Mouse (Mus musculus) myocyte (in vitro differentiated cells): ENCODE results near the gene Carns1.

Experiments
- MAX ChIP-seq: IDR thresholded peaks from one replicate; pipeline ENCODE4 v1.6.1; 2011; ENCODE audit warnings: low read depth, mild to moderate bottlenecking, control low read depth
- MYOD1 ChIP-seq, 3 experiments: IDR thresholded peaks; one replicate each; pipeline ENCODE4 v1.6.1; 2011; ENCODE audit warnings: control low read depth in 2 of 3, low read depth in 2 of 3, mild to moderate bottlenecking in 2 of 3, moderate library complexity in 1 of 3; ENCODE audit not compliant: insufficient read length in 2 of 3, control insufficient read depth in 1 of 3
- POLR2A ChIP-seq: IDR thresholded peaks from one replicate; pipeline ENCODE4 v1.6.1; 2011; ENCODE audit warnings: low read depth, mild to moderate bottlenecking, control low read depth, moderate library complexity; ENCODE audit not compliant: insufficient read length
- POLR2AphosphoS2 ChIP-seq: IDR thresholded peaks from one replicate; pipeline ENCODE4 v1.6.1; 2011; ENCODE audit warnings: low read depth, control low read depth; ENCODE audit not compliant: insufficient read length
- USF1 ChIP-seq: IDR thresholded peaks from one replicate; pipeline ENCODE4 v1.6.1; 2011; ENCODE audit warnings: low read depth, mild to moderate bottlenecking, control low read depth, moderate library complexity

DNA sequence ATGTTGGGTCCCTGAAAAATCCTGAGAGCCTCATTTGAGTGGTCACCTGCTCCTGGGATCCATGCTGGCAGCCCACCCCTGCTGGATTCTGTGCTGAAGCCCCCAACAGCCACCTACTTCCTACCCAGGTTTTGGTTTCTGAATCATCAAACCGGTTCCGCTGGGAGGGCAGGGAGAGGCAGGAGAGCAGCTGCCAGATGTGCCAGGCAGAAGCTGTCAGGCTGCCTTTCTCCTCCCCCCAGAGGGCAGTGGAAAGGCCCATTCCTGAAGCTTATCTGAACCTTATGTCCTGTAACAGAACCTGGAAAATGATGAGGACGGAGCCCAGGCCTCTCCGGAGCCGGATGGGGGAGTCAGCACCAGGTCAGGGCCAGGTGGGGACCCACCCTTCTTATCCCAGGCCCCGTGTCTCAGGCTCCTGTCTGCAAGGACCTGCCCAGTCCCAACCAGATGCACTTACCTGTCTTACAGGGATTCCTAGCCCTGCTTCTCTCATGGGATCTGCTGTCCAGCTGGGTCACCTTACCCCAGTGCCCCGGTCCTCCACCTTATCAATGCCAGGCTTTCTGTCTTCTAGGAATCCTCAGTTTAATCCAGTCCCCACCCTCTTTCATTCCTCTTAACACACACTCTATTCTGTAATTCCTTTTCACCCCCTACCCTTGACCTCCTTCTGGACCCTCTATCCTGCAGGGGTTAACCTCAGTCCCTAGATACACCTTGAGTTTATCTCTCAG is 48.4 kb downstream of the Carns1 start:
- TF ChIP-seq USF1 (no peak), MYOD1 (IDR thresholded peaks at IDR 0.05; ENCODE audit: control insufficient read depth in 1 of 3, insufficient read length in 2 of 3, low read depth in 2 of 3) (peak in 2 of 3 experiments; percentile 52 to 56), POLR2AphosphoS2 (no peak), POLR2A (no peak), MAX (no peak)
